Mouse (Mus musculus): ENCODE measurements around the gene Rptor. TPM values are rescaled to one million over a fixed set of nuclear protein-coding genes. Genes with fewer than 3 reads are reported as not detected.
A peak's percentile ranks its signal among the peaks of the same experiment; 100 is the strongest.

The Rptor gene
- polyA plus RNA-seq, 1 experiment from 2014 or later = 3.9 TPM

- 50% methylated on average over 4 of the region's 4 CpGs for WGBS (ENCODE audit: insufficient replicate concordance)
- peaks cover 19% of the 10 kb centered on the region for H3K4me1 ChIP-seq (ENCODE audit: control insufficient read depth, low read depth, low read length)
- ATAC-seq (ENCODE audit: low read depth) = no peak
- H3K9me3 ChIP-seq (replicated peaks; ENCODE audit: control insufficient read depth, low read length) = no peaks in the 10 kb centered on the region
- H3K27ac ChIP-seq (ENCODE audit: low read length) = no peak overlapping the region
- 0 out of 2 replicates have a peak, but pooled peaks cover 2% of the 10 kb centered on the region for H3K27me3 ChIP-seq (ENCODE audit: control insufficient read depth, insufficient read depth, low read depth, low read length)
- H3K9ac ChIP-seq (ENCODE audit: low read depth, low read length) = no peak overlapping the region
- no peaks in the 10 kb centered on the region for H3K36me3 ChIP-seq (ENCODE audit: control insufficient read depth, insufficient read depth)
- no peak overlapping the region for H3K4me3 ChIP-seq (ENCODE audit: low read depth, low read length)
- H3K4me2 ChIP-seq (ENCODE audit: low read depth, low read length) = no peak overlapping the region
These were observed 330.4 kb downstream of the Rptor start for GRCm38 (mm10) chr11:119933142-119933541.

GRCm38 (mm10) chr11:119933819-119934583 lies 331.3 kb downstream of the Rptor start:
- ATAC-seq (ENCODE audit: low read depth) = no peak
- Histone ChIP-seq H3K4me2 (ENCODE audit: low read depth, low read length) (no peak overlapping the region), H3K4me1 (ENCODE audit: control insufficient read depth, low read depth, low read length) (peaks cover 24% of the 10 kb centered on the region), H3K27me3 (ENCODE audit: control insufficient read depth, insufficient read depth, low read depth, low read length) (0 out of 2 replicates have a peak, but pooled peaks cover 2% of the 10 kb centered on the region), H3K9me3 (replicated peaks; ENCODE audit: control insufficient read depth, low read length) (no peaks in the 10 kb centered on the region), H3K27ac (ENCODE audit: low read length) (no peak overlapping the region), H3K4me3 (ENCODE audit: low read depth, low read length) (no peak overlapping the region), H3K36me3 (ENCODE audit: control insufficient read depth, insufficient read depth) (no peaks in the 10 kb centered on the region), H3K9ac (ENCODE audit: low read depth, low read length) (no peak overlapping the region)
- WGBS (ENCODE audit: insufficient replicate concordance) = 56% methylated on average over 8 of the region's 8 CpGs

- H3K36me3 ChIP-seq (ENCODE audit: control insufficient read depth, insufficient read depth) = no peaks in the 10 kb centered on the region
- peaks cover 29% of the 10 kb centered on the region for H3K4me1 ChIP-seq (ENCODE audit: control insufficient read depth, low read depth, low read length)
- no peak overlapping the region for H3K4me2 ChIP-seq (ENCODE audit: low read depth, low read length)
- 0 out of 2 replicates have a peak, but pooled peaks cover 2% of the 10 kb centered on the region for H3K27me3 ChIP-seq (ENCODE audit: control insufficient read depth, insufficient read depth, low read depth, low read length)
- no peaks in the 10 kb centered on the region for H3K9me3 ChIP-seq (replicated peaks; ENCODE audit: control insufficient read depth, low read length)
- ATAC-seq (ENCODE audit: low read depth) = no peak
- H3K27ac ChIP-seq (ENCODE audit: low read length) = no peak overlapping the region
- H3K9ac ChIP-seq (ENCODE audit: low read depth, low read length) = no peak overlapping the region
- H3K4me3 ChIP-seq (ENCODE audit: low read depth, low read length) = no peak overlapping the region
- 54% methylated on average over 8 of the region's 8 CpGs for WGBS (ENCODE audit: insufficient replicate concordance)
These were observed 332.1 kb downstream of the Rptor start for GRCm38 (mm10) chr11:119934773-119935172.

- 33% methylated on average over 6 of the region's 6 CpGs for WGBS (ENCODE audit: insufficient replicate concordance)
- no peak overlapping the region for H3K4me3 ChIP-seq (ENCODE audit: low read depth, low read length)
- no peak overlapping the region for H3K9ac ChIP-seq (ENCODE audit: low read depth, low read length)
These were observed 332.8 kb downstream of the Rptor start for GRCm38 (mm10) chr11:119935457-119935856.

GRCm38 (mm10) chr11:119936456-119936855 lies 333.8 kb downstream of the Rptor start:
- Histone ChIP-seq H3K27ac (ENCODE audit: low read length) (0 out of 2 replicates have a peak overlapping the region, but pooled peaks have one; percentile 4), H3K9me3 (replicated peaks; ENCODE audit: control insufficient read depth, low read length) (no peaks in the 10 kb centered on the region), H3K9ac (ENCODE audit: low read depth, low read length) (no peak overlapping the region), H3K36me3 (ENCODE audit: control insufficient read depth, insufficient read depth) (no peaks in the 10 kb centered on the region), H3K4me3 (ENCODE audit: low read depth, low read length) (no peak overlapping the region), H3K27me3 (ENCODE audit: control insufficient read depth, insufficient read depth, low read depth, low read length) (peaks cover 7% of the 10 kb centered on the region), H3K4me1 (ENCODE audit: control insufficient read depth, low read depth, low read length) (peaks cover 30% of the 10 kb centered on the region), H3K4me2 (ENCODE audit: low read depth, low read length) (no peak overlapping the region)
- ATAC-seq (ENCODE audit: low read depth) = peak; percentile 48
- WGBS (ENCODE audit: insufficient replicate concordance) = 57% methylated on average over 2 of the region's 2 CpGs

More at GRCm38 (mm10) chr11:119935457-119935856, 332.8 kb downstream of the Rptor start:
- H3K4me2 ChIP-seq (ENCODE audit: low read depth, low read length) = no peak overlapping the region
- no peak for ATAC-seq (ENCODE audit: low read depth)
- H3K27me3 ChIP-seq (ENCODE audit: control insufficient read depth, insufficient read depth, low read depth, low read length) = 0 out of 2 replicates have a peak, but pooled peaks cover 2% of the 10 kb centered on the region
- H3K27ac ChIP-seq (ENCODE audit: low read length) = no peak overlapping the region
- no peaks in the 10 kb centered on the region for H3K36me3 ChIP-seq (ENCODE audit: control insufficient read depth, insufficient read depth)
- peaks cover 29% of the 10 kb centered on the region for H3K4me1 ChIP-seq (ENCODE audit: control insufficient read depth, low read depth, low read length)
- no peaks in the 10 kb centered on the region for H3K9me3 ChIP-seq (replicated peaks; ENCODE audit: control insufficient read depth, low read length)

GRCm38 (mm10) chr11:119937216-119937615 lies 334.5 kb downstream of the Rptor start:
- no peak for ATAC-seq (ENCODE audit: low read depth)
- WGBS (ENCODE audit: insufficient replicate concordance) = 48% methylated on average over 12 of the region's 12 CpGs

GRCm38 (mm10) chr11:119937772-119938502 lies 335.2 kb downstream of the Rptor start:
- H3K27ac ChIP-seq (ENCODE audit: low read length) = peak overlapping the region; percentile 72
- peak overlapping the region; percentile 29; the same call in 1 of the 2 replicates for H3K4me2 ChIP-seq (ENCODE audit: low read depth, low read length)
- no peaks in the 10 kb centered on the region for H3K36me3 ChIP-seq (ENCODE audit: control insufficient read depth, insufficient read depth)
- H3K9ac ChIP-seq (ENCODE audit: low read depth, low read length) = no peak overlapping the region
- peaks cover 17% of the 10 kb centered on the region for H3K27me3 ChIP-seq (ENCODE audit: control insufficient read depth, insufficient read depth, low read depth, low read length)
- no peak for ATAC-seq (ENCODE audit: low read depth)
- WGBS (ENCODE audit: insufficient replicate concordance) = 46% methylated on average over 19 of the region's 19 CpGs
- H3K4me3 ChIP-seq (ENCODE audit: low read depth, low read length) = no peak overlapping the region
- H3K4me1 ChIP-seq (ENCODE audit: control insufficient read depth, low read depth, low read length) = peaks cover 38% of the 10 kb centered on the region
- H3K9me3 ChIP-seq (replicated peaks; ENCODE audit: control insufficient read depth, low read length) = no peaks in the 10 kb centered on the region

More at GRCm38 (mm10) chr11:119937216-119937615, 334.5 kb downstream of the Rptor start:
- H3K27me3 ChIP-seq (ENCODE audit: control insufficient read depth, insufficient read depth, low read depth, low read length) = peaks cover 15% of the 10 kb centered on the region
- H3K9ac ChIP-seq (ENCODE audit: low read depth, low read length) = no peak overlapping the region
- H3K27ac ChIP-seq (ENCODE audit: low read length) = peak overlapping the region; percentile 31
- no peak overlapping the region for H3K4me2 ChIP-seq (ENCODE audit: low read depth, low read length)
- H3K4me3 ChIP-seq (ENCODE audit: low read depth, low read length) = no peak overlapping the region
- no peaks in the 10 kb centered on the region for H3K9me3 ChIP-seq (replicated peaks; ENCODE audit: control insufficient read depth, low read length)
- H3K4me1 ChIP-seq (ENCODE audit: control insufficient read depth, low read depth, low read length) = peaks cover 34% of the 10 kb centered on the region
- H3K36me3 ChIP-seq (ENCODE audit: control insufficient read depth, insufficient read depth) = no peaks in the 10 kb centered on the region

- Histone ChIP-seq H3K4me3 (ENCODE audit: low read depth, low read length) (no peak overlapping the region), H3K27me3 (ENCODE audit: control insufficient read depth, insufficient read depth, low read depth, low read length) (peaks cover 29% of the 10 kb centered on the region), H3K27ac (ENCODE audit: low read length) (peak overlapping the region; percentile 72), H3K4me2 (ENCODE audit: low read depth, low read length) (no peak overlapping the region), H3K36me3 (ENCODE audit: control insufficient read depth, insufficient read depth) (no peaks in the 10 kb centered on the region), H3K9ac (ENCODE audit: low read depth, low read length) (no peak overlapping the region), H3K9me3 (replicated peaks; ENCODE audit: control insufficient read depth, low read length) (no peaks in the 10 kb centered on the region), H3K4me1 (ENCODE audit: control insufficient read depth, low read depth, low read length) (peaks cover 45% of the 10 kb centered on the region)
- 58% methylated on average over 8 of the region's 8 CpGs for WGBS (ENCODE audit: insufficient replicate concordance)
- ATAC-seq (ENCODE audit: low read depth) = no peak
These were observed 336.5 kb downstream of the Rptor start for GRCm38 (mm10) chr11:119939073-119939710.

All from liver, embryonic 16.5 days (tissue).